Mouse (Mus musculus) neural tube, embryonic 10.5 days (tissue): Measurements from ENCODE around the gene Pnkp.
"Not testable (repeated sequence)": the region's sequence is repeated elsewhere in the genome, so short reads cannot be mapped to it uniquely, and the experiment has no call there.

Source experiments
- DNase-seq: peaks from one replicate; pipeline ENCODE4 v3.0.0-alpha.2; 2017; ENCODE audit warnings: low spot score; ENCODE audit errors: extremely low spot score

Gene Pnkp

DNA sequence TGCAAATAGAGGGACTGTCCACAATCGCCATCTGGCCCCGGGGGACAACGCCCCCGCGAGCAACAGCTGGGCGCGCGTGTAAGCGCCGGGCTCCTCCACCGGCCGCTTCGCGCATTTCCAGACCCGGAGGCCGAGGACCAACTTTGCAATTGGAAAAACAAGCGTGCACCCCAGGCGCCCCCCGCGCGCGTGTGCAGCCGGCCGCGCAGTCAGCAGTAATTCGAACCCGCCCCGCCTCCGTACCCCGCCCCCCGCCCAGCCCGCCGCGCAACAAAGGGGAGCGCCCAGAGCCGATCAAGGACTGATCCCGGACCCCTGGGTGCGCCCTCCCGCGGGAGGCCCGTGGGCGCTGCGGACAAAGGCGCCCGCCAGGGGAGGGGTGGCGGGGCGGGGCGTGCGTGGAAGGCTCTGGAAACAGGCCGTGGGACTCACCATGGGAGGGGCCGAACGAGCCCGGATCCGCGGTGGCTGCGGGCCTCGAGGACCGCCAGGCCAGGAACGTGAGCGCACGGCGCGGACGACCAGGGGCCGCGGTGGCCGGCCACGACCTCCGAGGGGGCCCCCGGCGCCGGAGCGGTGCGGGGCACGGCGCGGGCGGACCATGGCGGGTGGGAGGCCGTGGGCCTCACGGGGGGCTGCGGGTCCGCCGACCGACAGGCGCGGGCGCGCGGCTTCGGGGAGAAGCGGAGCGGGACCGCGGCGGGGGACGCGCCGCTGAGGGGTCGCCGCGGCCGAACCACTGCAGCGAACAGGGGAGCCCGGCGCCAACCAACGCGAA is 12.2 kb downstream of the Pnkp start:
- DNase-seq = peak; percentile 85

DNA sequence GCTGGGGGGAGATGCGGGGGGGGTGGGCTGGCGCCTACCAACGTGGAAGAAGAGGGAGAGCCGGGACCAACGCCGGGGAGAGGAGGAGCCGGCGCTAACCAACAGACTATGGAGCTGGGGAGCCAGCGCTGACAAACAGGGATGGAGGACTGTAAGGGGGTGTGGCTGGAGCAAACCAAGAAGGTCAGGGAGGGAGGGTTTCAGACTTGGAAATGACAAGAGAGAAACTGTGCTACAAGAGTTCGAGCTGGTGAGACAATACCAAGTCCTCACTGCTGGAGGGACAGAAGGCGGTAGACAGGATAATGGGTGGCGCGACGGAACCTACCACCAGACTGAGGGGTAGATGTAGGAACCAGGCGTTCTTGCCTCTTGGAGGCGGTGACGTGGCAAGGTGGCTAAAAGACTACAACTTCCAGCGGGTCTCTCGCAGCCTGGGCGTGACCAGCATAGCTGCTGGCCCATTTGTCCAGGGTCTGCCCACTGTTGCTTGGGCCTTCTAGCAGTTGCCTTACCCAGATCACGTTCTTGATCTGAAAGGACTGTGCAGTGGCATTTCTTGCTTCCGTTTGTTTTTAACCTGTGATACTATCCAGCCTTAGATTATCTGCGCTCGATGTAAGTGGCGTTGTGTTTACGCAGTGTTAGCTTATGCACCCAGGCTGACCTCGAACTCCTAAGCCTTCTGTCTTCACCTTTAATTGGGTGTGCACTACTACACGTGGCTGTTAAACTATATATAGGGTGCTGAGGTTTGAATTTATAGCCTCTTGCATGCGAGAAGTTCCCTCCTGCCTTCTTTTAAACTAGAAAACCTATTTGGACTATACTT is 13.0 kb downstream of the Pnkp start, which contains the start of gene Ptov1:
Gene Ptov1 (minus strand): TSS at position 92 of the 832 bp plus-strand sequence.
- peak; percentile 94 for DNase-seq

DNA sequence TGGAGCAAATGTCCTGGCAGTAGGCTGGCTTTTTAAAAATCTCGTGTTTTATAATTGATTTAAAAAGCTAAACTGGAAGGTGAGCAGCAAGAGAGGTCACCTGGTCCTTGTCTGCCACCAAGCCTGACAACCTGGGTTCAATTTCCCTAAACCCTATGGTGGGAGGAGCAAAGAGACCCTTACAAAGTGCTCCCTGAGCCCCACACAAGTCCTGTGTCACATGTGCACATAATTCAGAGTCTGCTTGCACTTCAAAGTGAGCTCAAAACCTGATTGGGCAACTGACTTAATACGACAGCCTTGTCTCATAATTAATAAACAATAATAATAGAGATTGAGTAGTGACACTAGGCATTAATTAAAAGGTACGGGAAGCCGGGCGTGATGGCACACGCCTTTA is 13.7 kb downstream of the Pnkp start:
- no peak for DNase-seq

DNA sequence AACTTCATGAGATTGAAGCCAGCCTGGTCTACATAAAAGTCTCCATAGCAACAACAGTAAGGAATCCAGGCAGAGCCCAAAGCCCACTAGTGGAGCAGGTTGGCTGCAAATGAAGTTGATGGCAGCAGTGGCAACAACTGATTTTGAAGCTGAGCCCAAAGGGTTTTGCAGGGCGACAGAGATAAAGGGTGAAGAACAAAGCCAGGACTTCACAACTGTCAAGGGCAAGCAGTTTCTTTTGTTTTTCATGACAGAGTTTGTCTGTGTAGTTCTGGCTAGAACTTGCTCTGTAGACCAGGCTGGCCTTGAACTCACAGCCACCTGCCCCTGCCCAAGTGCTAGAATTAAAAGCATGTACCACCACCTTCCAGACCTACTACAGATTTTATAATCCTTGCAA is 14.2 kb downstream of the Pnkp start:
- DNase-seq = no peak

GRCm38 (mm10) chr7:44871774-44872173 is 14.8 kb downstream of the Pnkp start:
- DNase-seq = not testable (repeated sequence)

DNA sequence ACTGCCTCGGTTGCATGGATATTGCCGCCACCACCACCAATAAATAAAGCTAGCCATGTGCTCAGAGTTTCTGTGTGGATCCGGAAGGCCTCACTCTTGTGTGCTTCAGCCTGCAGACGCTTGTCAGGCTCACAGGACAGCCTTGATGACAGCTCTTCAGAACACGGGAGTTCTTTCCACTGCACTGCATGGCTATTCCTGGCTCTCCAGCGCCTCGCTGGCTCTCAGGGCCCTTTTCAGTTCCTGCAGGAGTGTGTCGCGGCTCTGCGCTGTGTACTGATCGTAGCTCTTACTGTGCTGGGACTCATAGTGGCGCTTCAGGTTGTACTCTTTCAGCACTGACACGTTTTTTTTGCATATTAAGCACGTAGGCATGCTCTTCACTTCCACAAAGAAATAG is 20.9 kb downstream of the Pnkp start:
- DNase-seq = no peak

GRCm38 (mm10) chr7:44883036-44883435 is 26.1 kb downstream of the Pnkp start:
- no peak for DNase-seq

DNA sequence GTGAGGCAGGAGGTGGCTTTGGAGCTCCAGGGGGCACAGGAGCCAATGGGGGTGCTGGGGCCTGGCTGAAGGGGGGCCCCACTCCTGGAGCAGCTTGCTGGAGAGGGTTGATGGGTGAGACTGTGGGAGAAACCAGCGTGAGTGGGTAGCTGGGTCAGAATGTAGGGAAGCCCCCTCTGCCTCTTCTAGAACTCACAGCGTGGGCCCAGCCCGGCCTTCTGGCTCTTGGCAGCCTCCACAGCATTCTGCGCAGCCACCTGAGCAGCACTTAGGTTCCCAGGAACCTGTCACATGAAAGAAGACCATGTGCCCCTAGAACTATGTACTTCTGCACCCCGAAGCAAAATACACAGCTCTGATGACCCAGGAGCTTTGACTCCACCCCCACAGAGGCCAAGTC is 27.7 kb downstream of the Pnkp start:
- no peak for DNase-seq

GRCm38 (mm10) chr7:44886964-44887363 is 30.0 kb downstream of the Pnkp start:
- no peak for DNase-seq

DNA sequence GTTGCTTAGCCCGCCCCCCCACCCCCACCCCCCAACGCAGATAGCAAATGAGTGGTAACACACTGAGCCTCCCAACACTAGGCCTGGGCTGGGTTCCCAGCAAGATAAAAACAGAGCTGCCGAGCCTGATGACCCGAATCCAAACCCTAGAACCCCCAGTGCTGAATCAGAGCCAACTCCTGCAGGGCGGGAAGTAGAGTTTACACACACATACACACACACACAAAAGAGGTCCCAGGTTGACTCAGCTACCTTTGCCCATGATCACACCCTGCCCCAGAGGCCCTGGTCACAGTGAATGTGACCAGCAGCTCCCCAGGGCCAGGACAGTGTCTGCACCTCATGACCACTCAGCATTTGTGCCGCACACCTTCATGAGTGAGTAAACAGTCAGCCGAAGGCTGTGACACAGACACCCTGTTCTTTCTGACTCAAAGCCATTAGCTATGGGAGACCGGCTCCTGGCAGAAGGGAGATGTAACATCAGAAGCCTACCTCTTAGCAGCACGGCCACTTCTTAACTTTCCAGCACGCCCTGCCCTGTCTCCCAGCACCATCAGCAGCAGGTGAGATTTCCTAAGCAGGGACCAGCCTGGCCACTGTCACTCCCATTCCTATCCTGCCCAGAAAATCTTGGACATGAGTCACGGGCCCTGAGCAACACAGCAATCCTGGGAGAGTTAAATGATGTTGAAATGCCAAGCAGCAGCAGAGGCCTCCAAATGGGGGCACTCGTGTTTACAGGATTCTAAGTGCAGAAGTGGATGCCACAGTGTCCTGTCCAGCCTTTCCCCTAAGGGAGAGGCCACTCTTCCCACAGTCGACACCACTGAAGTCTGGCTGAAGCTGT is 31.5 kb downstream of the Pnkp start:
- DNase-seq = no peak

DNA sequence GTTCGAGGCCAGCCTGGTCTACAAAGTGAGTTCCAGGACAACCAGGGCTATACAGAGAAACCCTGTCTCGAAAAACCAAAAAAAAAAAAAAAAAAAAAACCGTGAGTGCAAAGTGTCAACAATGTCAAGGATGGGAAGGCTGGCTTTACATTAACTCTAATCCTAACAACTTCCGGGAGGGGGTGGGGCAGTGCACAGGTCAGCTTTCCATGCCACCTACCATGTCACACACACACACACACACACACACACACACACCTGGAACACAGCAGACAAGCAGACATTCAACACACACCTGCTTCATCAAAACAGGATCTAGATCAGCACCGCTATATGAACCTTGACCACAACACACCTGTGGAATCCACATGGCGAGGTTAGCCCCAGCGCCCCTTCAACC is 33.2 kb downstream of the Pnkp start:
- no peak for DNase-seq

- DNase-seq = no peak
Observed at GRCm38 (mm10) chr7:44890737-44891136, 33.8 kb downstream of the Pnkp start.

DNA sequence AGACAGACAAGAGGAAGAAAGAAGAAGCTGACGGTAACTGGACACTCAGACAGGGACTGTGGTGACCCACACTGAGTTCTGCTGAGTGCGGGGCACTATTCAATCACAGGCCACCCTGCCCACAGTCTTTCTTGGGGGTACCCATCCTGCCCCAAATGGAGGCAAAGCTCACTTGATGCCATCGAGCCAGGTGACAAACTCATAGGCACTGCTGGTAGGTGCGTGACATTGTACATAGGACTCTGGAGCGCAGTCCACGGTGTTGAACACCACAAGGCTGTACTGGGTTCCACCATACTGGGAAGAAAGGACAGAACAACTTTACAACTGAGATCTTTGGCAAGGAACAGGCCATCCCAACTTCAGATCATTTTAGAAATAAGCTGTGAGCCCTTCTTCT is 34.7 kb downstream of the Pnkp start:
- DNase-seq = no peak

DNA sequence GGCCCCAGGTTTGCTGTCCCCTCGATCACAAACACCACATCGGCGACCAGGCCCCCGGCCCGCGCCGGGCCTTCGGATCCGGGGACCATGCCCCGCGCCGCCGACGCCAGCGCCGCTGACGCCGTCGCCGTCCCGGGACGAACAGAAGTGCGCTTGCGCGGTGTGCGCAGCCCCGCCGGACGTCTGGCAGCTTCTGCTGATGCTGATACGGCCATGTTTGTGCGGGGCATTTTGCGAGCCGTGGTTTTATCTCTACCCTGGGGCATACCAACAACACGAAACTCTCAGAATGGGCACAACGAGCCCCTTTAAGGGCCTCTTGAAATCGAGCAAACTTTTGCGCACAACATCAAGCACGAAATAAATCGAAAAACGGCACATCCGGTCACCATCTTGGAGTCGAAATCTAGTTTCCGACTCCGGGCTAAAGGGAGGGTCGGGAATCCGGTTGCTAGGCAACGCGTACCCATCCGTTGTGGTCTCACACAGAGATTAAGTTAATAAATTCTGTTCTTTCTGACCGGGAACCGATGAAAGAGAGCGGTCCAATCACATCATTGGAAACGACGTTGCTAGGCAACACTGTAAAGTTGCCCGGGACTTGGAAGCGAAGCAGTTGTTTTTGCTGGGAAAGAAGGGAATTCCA is 35.5 kb downstream of the Pnkp start, which contains the start of gene Med25:
Gene Med25 (minus strand): TSS at position 437 of the 646 bp plus-strand sequence.
- peak; percentile 95 for DNase-seq

GRCm38 (mm10) chr7:44893197-44893596 is 36.3 kb downstream of the Pnkp start:
- no peak for DNase-seq

GRCm38 (mm10) chr7:44894175-44894574 is 37.2 kb downstream of the Pnkp start:
- DNase-seq = no peak

- no peak for DNase-seq
Observed at GRCm38 (mm10) chr7:44895206-44895592, 38.3 kb downstream of the Pnkp start.

DNA sequence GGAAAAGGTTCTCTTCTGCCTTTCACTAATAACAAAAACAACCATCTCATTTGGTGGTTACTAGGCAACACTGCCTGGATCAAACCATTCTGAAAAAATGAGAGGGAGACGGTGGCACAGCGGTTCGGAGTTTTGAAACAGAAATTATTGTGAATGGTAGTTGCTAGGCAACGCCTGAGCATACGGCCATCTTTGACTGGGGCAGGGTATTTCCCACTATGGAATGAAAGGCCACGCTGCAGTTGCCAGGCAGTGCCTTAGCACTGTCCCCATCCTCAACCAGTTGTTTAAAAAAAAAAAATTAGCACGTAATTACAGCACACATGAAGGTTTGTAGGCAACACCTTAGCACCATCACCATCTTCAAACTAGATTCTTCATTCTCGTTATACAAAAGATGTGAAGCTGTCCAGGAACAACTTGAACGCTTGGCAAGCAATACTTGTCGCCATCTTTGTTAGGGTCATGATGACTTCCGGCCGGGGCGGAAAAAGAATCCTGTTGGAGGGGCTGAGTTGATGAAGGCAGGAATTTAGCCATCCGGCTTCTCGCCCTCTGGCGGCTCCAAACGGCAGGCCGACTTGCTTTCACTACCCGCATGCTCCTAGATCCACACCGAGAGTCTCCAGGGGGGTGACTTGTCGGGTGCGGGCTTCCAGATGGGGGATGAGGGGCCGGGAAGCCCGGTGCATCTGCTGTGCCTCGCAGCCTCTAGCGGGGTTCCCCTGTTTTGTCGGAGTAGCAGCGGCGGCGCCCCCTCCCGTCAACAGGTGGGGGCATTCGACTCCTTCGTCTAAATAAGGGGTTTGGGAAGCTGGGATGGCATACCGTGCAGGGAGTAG is 38.9 kb downstream of the Pnkp start, which contains the start of gene Fuz:
Gene Fuz (plus strand): TSS at position 487 of the 842 bp plus-strand sequence.
- DNase-seq = peak; percentile 89

DNA sequence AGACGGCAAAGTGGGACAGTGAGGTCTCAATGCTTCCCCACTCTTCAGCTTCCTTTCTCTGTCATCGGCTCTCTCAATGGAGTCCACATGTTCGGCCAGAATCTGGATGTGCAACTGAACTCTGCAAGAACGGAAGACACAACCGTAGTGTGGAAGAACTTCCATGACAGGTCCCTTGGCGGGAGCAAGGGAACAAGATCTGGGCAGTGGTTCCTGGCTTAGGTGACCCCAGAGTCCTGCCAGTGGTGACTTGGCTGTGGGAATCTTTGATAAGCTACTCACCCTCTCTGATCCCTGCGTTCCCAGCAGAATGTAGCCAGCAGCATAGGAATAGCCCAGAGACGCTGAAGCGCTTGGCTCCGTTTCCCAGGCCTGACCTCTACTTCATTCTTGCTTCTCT is 39.6 kb downstream of the Pnkp start:
- no peak for DNase-seq

DNA sequence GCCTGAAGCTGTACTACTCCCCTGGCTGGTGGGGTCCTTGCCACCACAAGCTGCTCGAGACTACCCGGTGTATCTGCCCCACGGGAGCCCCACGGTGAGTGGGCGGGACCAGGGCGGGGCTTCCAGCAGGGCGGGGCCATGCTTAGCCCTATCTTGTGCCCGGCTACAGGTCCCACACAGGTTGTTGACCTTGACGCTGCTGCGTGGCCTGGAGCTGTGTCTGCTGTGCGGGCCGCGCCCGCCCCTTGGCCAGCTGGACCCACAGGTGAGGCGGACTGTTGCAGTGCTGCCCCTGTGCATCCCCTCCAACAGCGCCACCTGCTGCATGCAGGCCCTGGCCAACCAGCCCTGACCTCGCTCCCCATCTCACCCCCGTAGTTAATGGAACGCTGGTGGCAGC is 41.7 kb downstream of the Pnkp start:
- DNase-seq = no peak
